Mouse (Mus musculus): ENCODE measurements around the gene Grik3. TPM values are rescaled to one million over a fixed set of nuclear protein-coding genes. Genes with fewer than 3 reads are reported as not detected.

Grik3 gene
- total RNA-seq, 2 experiments from 2014 or later, result not detected

DNA sequence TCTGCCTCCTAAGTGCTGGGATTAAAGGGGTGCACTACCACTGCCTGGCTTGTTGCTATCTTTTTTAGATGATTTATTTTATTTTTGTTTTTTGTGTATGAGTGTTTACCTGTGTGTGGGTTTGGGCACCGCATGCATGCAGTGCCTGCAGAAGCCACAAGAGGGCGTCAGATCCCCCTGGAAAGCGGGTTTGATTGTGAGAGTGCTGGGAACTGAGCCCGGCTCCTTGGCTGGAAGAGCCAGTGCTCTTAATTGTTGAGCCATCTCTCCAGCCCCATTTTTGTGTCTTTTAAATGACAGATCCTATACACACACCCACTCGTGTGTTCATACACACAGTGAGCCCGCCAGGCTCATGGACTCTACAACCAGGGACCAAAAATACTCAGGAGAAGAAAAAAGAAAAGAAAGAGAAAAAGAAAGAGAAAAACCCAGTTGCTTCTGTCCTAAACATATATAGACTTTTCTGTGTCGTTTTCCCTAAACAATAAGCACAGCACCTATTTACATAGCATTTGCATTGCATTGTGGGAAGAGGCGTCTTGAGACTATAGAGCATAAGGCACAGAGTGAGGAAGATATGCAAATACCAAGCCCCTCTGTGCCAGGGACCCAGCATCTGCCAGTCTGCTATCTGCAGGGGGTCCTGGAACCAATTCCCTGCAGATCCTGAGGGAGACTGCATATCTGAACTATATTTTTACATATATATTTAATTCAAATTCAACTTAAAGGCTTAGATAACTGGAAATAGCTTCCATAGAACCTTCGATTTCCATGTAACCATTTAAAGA, 134.6 kb downstream of the Grik3 start:
- ATAC-seq (replicated peaks; ENCODE audit: low FRiP score, poor library complexity, severe bottlenecking), result no peak

DNA sequence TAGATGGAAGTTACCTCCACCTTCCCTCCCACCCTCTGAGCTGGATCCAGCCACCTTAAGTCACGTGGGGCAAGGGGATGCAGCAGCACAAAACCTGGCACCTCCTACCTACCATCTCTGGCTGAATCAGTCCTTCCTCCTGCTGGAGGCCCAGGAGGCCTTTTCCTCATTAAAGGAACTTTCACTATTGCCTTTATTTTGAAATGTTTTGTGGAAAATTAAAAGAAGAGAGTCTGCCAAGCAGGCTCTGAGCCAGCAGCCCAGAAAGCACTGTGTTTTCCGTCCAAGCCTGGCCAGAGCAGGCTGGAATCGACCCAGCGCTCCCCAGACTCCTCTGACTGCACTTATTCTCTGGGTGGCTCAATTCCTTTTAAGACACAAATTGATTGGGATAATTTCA, 139.0 kb downstream of the Grik3 start:
- no peak for ATAC-seq (replicated peaks; ENCODE audit: low FRiP score, poor library complexity, severe bottlenecking)

DNA sequence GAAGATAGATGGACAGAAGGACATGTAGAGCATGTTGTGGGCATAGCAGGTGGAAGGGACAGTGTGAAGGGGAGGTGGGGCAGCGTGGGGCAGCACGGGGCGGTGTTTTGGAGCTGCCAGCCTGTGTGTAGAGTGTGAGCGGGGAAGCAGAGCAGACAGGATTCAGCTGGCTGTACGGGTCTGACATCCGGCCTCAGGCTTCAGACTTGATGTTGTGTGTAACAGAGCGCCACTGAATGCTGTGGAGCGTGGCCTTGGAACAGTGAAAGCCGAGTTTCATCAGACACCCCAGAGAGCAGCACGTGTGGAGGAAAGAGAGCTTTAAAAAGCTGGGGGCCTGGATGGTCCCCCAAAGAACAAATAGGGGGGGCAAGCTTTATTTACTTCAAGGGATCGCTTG, 144.5 kb downstream of the Grik3 start:
- no peak for ATAC-seq (replicated peaks; ENCODE audit: low FRiP score, poor library complexity, severe bottlenecking)

DNA sequence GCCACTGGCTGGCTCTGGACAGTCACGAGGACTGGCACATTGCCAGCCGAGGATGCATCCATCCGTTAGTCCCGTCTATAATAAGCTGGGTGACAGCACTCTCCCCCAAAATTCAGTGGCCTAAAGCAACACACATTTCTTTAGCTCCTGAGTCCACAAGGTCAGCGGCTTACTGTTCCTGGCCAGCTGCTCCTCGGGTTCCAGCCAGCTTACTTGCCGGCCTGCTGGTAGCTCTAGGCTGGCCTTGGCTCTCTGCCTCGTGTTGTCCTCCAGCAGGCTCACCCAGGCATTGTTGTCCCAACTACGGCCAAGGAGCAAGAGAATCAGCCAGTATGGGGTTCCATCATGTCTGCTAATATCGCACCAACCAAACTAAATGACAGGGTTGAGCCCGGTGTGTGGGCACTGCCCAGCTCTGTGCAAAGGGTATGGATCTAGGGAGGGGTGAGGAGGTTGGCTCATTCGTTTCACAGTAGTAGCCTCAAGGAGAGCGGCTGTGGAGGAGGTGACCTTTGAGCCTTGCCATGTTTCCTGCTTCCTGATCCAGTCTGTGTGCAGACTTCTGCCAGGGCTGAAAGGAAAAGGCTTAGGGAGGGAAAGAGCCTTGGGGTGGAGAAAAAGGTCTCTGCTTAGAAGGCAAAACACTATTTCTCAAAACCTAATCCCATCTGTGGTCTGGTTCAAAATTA, 146.3 kb downstream of the Grik3 start:
- ATAC-seq (replicated peaks; ENCODE audit: low FRiP score, poor library complexity, severe bottlenecking), result no peak

DNA sequence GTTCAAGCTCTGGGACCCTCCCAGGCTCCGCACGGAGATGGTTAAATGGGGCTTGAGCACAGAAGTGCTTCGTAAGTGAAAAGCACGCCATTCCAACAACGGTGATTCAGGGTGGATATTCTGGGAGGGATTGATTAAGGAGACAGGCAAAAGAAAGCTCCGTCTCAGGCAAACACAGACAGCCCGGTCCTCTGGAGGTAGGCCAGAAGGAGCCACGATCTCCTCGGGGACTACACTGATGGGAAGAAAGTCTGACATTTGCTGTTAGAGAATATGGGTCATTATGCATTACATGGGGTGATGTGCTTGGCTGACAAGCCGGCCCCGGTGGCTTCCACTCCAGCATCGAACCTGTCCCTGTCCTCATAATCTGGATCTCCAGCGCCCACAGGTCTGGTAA, 146.9 kb downstream of the Grik3 start:
- ATAC-seq (replicated peaks; ENCODE audit: low FRiP score, poor library complexity, severe bottlenecking), result no peak

DNA sequence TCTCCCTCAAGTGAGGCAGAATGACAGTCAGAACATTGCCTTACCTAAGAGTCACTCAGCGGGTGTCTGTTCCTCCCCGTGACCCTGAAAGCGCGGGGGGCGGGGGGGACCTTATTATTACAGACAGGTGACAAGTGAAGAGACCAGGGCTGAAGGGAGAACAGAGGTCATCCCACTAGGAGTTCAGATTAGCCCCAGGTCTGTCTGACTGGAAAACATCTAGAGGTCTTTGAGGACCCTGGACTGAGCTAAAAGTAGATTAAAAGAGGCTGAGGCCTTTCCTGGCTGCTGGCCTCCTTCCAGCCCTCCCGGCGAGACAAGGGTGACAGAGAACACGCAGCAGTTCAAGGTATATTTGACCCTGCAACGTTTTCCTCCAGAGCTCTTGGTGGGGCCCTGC, 150.0 kb downstream of the Grik3 start:
- ATAC-seq (replicated peaks; ENCODE audit: low FRiP score, poor library complexity, severe bottlenecking), result no peak

DNA sequence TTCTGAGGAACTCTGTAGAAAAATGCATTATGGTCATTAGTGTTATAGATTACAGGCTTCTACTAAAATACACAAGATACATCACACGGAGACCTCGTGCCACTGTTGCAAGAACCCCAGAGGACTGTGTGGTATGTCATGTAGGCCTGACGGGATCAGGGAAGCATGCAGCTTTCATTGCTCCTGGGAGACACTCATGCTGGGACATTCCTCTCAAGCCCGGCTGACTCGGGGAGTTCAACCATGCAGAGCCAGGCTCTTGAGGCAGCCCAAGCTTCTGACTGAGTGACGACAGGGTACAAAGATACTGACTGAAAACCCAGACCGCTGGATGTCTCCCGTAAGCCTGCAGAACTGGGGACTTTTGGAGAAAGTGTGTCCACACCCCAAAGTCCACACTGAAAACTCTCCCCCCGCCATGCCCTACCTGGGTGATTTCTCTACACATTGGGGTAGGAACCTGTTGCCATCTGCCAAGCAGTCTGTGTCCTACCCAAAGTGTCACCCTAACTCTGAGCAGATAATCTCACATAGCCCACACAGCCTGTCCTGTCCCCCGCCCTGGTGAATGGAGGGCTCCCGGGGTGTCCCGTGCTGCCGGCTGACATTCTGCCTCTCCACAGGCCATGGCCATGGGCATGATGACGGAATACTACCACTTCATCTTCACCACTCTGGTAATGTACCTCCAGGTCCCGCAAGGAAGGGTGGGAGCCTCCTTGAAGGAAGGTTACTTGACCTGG, 150.6 kb downstream of the Grik3 start:
- ATAC-seq (replicated peaks; ENCODE audit: low FRiP score, poor library complexity, severe bottlenecking), result no peak

DNA sequence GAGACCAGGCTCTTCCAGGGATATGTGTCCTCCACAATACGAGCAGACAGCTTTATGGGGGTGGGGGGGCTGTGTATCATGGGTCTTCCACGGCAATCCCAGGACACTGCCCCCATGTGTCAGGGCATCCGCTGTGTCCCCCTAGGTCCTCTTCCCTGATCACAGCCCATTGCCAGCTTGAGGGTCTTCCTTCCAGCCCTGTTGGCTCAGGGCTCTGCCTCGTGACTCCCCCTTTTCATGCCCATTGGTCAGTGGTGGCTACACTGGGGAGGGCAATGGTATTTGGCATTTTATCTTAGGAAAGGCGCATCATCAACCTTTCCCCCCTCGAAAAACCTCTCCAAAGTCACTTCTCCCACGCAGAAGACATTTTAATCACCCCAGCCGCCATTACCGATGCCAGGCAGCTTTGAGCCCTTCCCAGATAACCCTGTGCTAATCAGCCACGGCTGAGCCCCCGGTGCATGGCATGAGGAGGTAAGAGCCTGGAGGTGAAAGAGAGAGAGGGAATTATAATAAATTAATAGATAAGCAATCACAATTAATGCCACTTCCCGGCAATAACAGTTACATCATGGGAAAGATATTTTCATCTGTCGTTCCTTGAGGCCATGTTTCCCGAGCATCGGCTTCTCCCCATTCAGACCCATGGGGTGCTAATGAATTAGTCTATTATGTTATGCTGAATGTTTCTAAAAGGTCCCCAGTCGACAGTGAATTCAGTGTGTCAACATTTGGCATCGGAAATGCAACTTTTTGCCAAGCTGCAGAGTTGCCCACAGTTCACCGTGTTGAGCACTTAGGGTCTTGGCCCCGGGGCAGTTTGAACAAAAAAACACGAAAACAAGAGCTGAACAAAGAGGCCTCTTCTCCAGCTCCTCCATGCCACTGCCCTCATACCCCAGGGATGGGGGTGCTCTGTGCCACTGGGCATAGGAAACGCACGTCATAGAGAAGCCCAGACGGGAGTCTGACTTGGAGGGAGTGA, 154.4 kb downstream of the Grik3 start:
- ATAC-seq (replicated peaks; ENCODE audit: low FRiP score, poor library complexity, severe bottlenecking), result no peak

DNA sequence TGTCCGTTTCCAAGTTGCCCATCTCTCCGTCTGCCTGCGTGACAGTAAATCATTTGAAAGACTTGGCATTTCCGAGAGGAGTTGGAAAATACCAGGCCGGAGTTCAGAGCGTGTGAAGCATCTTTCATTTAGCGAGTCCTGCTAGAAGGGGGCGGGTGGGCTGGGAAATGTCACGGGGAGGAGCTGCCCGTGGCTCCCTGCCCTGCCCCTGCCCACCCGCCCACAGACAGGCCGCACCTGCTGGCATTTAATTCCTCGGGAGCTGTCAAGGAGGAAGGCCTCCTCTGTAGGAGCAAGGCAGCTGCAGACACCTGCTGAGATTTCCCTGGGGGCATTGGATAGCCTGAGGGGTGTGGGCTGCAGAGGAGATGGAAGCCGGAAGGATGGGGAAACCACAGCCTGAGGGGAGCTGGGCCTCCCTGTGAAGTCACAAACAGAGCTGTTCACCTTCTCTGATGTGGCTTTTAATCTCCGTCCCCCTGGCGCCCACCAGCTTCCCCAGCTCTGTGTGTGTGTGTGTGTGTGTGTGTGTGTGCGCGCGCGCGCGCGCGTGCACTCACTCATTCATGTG, 161.3 kb downstream of the Grik3 start:
- ATAC-seq (replicated peaks; ENCODE audit: low FRiP score, poor library complexity, severe bottlenecking), result no peak

DNA sequence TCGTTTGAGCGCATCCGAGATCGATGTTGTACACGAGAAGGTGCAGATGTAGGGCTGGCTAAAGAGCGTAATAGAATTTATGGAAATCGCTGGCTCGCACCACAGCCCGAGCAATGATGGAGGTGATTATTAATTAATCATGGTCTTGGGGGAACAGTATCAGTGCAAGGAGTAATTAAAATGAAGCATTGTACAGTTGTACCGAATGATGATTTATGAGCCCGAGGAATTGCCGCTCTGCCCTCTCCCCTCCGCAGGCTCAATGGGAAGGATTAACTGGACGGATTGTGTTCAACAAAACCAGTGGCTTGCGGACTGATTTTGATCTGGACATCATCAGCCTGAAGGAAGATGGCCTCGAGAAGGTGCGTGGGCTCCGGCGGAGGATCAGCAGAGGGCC, 165.5 kb downstream of the Grik3 start:
- no peak for ATAC-seq (replicated peaks; ENCODE audit: low FRiP score, poor library complexity, severe bottlenecking)

DNA sequence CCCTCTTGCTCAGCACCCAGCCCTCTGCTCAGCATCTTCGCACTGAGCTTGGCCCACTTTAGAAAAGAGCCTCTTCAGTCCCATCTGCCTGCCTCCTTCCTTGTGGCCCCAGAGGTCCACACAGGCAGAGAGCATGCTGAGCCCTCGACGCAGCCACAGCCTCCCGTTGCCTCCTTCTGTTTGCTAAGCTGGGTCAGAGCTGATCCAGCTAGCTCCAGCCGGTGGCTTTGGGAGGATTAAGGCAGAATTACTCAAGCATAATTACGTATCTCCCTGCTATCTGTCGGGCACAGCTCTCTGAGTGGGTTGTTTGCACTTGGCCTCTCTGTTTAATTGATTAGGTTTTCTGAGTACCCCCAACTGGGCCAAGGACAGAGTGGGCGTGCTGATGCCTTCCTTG, 167.9 kb downstream of the Grik3 start:
- no peak for ATAC-seq (replicated peaks; ENCODE audit: low FRiP score, poor library complexity, severe bottlenecking)

DNA sequence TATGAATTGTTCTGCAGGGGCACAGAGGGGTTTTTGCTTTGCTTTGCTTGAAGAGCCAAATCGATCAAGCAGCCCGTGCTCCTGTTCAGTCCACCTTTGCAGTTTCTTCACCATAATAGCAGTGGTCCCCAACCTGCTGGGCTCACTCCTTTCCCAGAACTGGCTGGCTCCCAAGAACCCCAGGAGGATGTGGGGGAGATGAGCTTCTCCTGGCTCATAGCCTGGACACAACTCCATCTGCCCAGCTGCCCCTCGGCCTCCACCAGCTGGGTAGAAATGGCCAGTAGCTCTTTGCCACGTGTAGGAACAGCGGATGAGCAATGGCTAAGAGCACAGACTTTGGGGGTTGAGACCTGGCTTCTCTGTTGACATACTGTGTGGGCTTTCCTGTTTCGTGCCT, 171.5 kb downstream of the Grik3 start:
- no peak for ATAC-seq (replicated peaks; ENCODE audit: low FRiP score, poor library complexity, severe bottlenecking)

DNA sequence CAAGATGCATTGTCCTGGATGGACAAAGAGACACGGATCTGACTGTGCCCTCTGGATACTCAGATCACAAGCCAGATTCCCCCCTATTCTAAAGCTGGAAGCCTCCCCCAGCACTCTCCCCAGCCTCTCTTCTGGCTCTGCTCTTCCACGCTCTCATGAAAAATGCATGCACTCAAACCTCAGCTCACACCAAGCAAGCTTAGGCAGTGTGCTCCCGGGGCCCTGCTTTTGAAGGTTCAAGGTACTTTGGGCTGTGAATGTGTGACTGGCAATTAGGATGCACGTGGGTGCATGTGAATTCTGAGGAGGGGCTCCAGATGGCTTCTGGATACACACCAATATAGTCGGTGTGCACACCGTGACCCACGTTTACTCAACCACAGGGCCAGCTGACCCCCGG, 172.8 kb downstream of the Grik3 start:
- ATAC-seq (replicated peaks; ENCODE audit: low FRiP score, poor library complexity, severe bottlenecking), result no peak

DNA sequence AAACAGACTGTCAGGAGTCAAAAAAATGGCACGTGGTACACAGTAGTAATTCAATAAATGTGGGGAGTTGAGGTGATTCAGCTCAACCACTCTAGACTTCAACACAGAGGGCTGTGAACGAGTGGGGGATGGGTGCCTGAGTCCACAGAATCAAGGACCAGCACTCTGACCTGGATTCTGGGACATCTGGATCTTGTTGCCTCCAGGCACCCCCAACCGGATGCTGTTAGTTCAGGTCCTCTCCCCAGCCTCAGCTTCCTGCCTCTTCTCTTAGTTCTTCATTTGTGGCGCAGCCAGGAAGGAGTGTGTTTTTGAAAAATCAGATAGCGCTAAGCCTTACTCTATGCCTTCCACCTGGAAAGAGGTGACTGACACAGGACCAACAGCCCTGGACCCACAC, 175.5 kb downstream of the Grik3 start:
- ATAC-seq (replicated peaks; ENCODE audit: low FRiP score, poor library complexity, severe bottlenecking), result no peak

DNA sequence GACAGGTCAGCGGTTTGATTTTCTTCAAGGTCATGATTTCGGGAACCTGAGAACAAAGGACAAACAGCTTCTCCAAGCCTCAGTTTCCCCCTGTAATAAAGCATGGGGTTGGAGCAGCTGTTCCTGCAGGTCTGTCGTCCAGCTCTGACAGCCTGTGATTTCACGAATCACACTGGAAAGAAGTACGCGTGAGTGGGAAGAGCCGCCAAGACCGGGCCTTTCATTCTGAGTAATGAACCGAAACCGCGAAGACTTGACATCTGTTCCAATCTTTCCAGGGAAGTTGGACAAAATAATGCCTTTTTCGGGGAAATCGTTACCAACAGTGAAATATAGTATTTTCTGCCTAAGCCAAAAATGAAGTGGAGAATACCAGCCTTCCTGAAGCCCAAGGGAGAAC, 191.5 kb downstream of the Grik3 start:
- ATAC-seq (replicated peaks; ENCODE audit: low FRiP score, poor library complexity, severe bottlenecking), result no peak

DNA sequence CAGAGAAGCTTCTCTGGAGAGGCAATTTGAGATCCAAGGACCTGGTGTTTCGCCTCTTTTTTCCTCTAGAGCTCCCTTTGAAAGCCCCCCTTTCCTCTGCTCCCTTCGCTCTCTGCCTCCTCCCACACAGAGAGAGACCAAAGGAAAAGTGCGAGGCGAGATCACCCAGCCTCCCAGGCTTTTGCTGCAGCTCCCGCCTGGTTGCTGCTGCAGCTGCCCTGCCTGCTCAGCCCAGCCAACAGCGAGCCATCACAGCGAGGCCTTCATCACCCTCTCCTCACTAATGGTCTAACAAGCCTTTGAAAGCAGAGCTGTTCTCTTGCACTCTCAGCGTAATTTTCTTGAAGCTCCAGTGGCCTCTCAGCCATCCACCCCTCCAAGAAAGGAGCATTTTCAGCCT, 196.6 kb downstream of the Grik3 start:
- no peak for ATAC-seq (replicated peaks; ENCODE audit: low FRiP score, poor library complexity, severe bottlenecking)

DNA sequence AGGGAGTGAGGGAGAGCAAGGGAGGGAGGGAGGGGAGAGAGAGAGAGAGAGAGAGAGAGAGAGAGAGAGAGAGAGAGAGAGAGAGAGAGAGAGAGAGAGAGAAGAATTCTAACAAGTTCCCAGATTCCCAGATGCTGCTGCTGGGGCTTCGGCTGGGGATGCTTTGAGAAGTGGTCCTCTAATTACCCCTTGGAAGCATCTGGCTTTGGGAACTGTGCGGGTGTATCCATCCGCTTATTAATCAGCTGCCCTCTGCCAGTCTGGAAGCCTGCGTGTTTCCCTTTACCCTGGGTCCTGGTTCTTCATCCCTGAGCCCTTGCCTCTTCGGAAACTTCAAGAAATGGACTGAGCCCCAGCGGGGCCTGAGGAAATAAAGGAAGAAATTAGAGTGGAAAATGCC, 204.9 kb downstream of the Grik3 start:
- ATAC-seq (replicated peaks; ENCODE audit: low FRiP score, poor library complexity, severe bottlenecking), result no peak

DNA sequence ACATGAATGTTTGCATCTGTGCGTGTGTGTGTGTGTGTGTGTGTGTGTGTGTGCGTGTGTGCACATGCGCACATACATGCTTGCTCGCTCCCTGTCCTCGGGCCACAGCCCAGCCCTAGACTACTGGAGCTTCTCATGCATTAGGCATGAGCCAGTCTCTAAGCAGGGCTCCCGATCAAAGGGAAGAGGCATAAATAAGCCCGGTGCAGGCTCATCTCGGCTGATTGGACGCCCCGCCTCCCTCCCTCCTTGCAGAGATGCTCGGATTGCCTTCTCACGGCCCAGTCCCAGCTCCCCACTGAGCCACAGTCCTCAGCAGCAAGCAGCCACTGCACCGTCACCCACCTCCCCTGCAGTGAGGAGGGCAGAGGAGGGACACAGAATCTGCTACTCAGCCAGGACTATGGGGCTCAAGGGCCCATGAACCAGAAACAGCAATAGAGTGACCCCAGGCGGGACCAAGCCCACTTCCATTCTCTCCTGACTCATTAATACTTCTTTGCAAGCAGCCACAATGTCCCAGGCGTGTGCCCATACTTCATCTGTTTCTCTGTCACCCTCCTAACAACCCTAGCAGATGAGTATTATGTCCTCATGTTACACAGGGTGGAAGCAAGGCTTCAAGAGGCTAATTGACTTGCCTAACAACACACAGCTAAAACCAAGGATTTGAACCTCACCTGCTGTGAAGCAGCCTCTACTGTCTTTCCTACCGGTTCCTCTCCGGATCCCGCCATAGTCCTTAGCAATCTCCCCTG, 205.9 kb downstream of the Grik3 start:
- ATAC-seq (replicated peaks; ENCODE audit: low FRiP score, poor library complexity, severe bottlenecking), result no peak

DNA sequence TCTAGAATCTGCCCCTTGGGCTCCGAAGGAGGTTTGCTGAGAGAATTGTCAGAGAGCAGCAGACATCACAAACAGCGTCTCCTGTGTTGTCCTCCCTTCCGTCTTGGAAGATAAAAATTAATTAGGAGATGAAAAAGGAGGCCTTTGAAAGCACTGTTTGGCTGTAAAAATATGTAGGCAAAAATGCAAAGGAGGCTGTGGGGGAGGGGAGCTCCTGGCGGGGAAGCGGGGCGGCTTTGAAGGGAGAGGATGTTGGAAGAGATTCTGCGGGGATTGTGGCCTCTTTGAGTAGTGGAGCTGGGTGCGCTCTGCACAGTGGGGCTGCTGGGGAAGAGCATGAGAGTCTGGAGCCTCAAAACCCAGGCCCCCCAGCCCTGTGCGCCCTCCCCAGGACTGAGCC, 207.1 kb downstream of the Grik3 start:
- ATAC-seq (replicated peaks; ENCODE audit: low FRiP score, poor library complexity, severe bottlenecking), result no peak

Data from erythroid progenitor cell, adult 5-6 weeks (primary cell).